Mouse (Mus musculus): ENCODE results near the gene Nupl1.

- TF ChIP-seq POLR2AphosphoS2 (IDR thresholded peaks at IDR 0.05; ENCODE audit: low read depth, low read length), result no peak
- TF ChIP-seq BHLHE40 (IDR thresholded peaks at IDR 0.05; ENCODE audit: low read depth, low read length), result no peak
- TF ChIP-seq EP300 (IDR thresholded peaks at IDR 0.05; ENCODE audit: low read length), result no peak
- no peak for TF ChIP-seq POLR2A (IDR thresholded peaks at IDR 0.05; ENCODE audit: low read depth, low read length)
Measured at GRCm38 (mm10) chr14:60188201-60188825, 62.9 kb downstream of the Nupl1 start.
